Mouse (Mus musculus): ENCODE measurements around the gene Txndc5.

The Txndc5 gene

GRCm38 (mm10) chr13:38526116-38526515 is 2.5 kb downstream of the Txndc5 start:
- DNase-seq (ENCODE audit: low read depth), result no peak

- no peak for DNase-seq (ENCODE audit: low read depth)
Observed at GRCm38 (mm10) chr13:38525261-38525660, 3.4 kb downstream of the Txndc5 start.

- DNase-seq (ENCODE audit: low read depth), result no peak
Observed at GRCm38 (mm10) chr13:38523231-38523630, 5.4 kb downstream of the Txndc5 start.

GRCm38 (mm10) chr13:38522056-38522654 is 6.5 kb downstream of the Txndc5 start:
- DNase-seq (ENCODE audit: low read depth), result no peak

GRCm38 (mm10) chr13:38520299-38520698 is 8.3 kb downstream of the Txndc5 start:
- DNase-seq (ENCODE audit: low read depth), result no peak

GRCm38 (mm10) chr13:38516582-38516981 is 12.0 kb downstream of the Txndc5 start:
- DNase-seq (ENCODE audit: low read depth), result no peak

- no peak for DNase-seq (ENCODE audit: low read depth)
Observed at GRCm38 (mm10) chr13:38515845-38516244, 12.8 kb downstream of the Txndc5 start.

- no peak for DNase-seq (ENCODE audit: low read depth)
Observed at GRCm38 (mm10) chr13:38515431-38515830, 13.2 kb downstream of the Txndc5 start.

GRCm38 (mm10) chr13:38513921-38514320 is 14.7 kb downstream of the Txndc5 start:
- no peak for DNase-seq (ENCODE audit: low read depth)

- no peak for DNase-seq (ENCODE audit: low read depth)
Observed at GRCm38 (mm10) chr13:38511979-38512378, 16.6 kb downstream of the Txndc5 start.

- no peak for DNase-seq (ENCODE audit: low read depth)
Observed at GRCm38 (mm10) chr13:38509681-38510341, 18.8 kb downstream of the Txndc5 start.

- no peak for DNase-seq (ENCODE audit: low read depth)
Observed at GRCm38 (mm10) chr13:38506936-38507335, 21.7 kb downstream of the Txndc5 start.

GRCm38 (mm10) chr13:38506320-38506719 is 22.3 kb downstream of the Txndc5 start:
- peak; percentile 52 for DNase-seq (ENCODE audit: low read depth)

GRCm38 (mm10) chr13:38503137-38503849 is 25.3 kb downstream of the Txndc5 start:
- DNase-seq (ENCODE audit: low read depth), result peak; percentile 81

- DNase-seq (ENCODE audit: low read depth), result no peak
Observed at GRCm38 (mm10) chr13:38501314-38501713, 27.3 kb downstream of the Txndc5 start.

GRCm38 (mm10) chr13:38496715-38497114 is 31.9 kb downstream of the Txndc5 start:
- DNase-seq (ENCODE audit: low read depth), result no peak

- DNase-seq (ENCODE audit: low read depth), result no peak
Observed at GRCm38 (mm10) chr13:38486767-38487166, 41.9 kb downstream of the Txndc5 start.

- DNase-seq (ENCODE audit: low read depth), result no peak
Observed at GRCm38 (mm10) chr13:38484701-38485100, 43.9 kb downstream of the Txndc5 start.

GRCm38 (mm10) chr13:38481021-38481420 is 47.6 kb downstream of the Txndc5 start:
- no peak for DNase-seq (ENCODE audit: low read depth)

- DNase-seq (ENCODE audit: low read depth), result no peak
Observed at GRCm38 (mm10) chr13:38476936-38477335, 51.7 kb downstream of the Txndc5 start.

GRCm38 (mm10) chr13:38473497-38473896 is 55.1 kb downstream of the Txndc5 start:
- no peak for DNase-seq (ENCODE audit: low read depth)

GRCm38 (mm10) chr13:38472636-38473035 is 56.0 kb downstream of the Txndc5 start:
- DNase-seq (ENCODE audit: low read depth), result no peak

GRCm38 (mm10) chr13:38470882-38471281 is 57.7 kb downstream of the Txndc5 start:
- no peak for DNase-seq (ENCODE audit: low read depth)

Data from NIH3T3 (cell line).